Mouse (Mus musculus) lung, embryonic 16.5 days (tissue): ENCODE results near the gene Ntng2. TPM values are rescaled to one million over a fixed set of nuclear protein-coding genes. Genes with fewer than 3 reads are reported as not detected.
A peak's percentile ranks its signal among the peaks of the same experiment; 100 is the strongest.

Experiments
- ATAC-seq: fragments of 200-750 bp; cut with Nextera tagmentation; 2 replicates; pipeline ENCODE4 v1.8.0; 2017; ENCODE audit warnings: low read depth, mild to moderate bottlenecking, moderate library complexity
- H3K27ac ChIP-seq: fragments of 300-500 bp; sonication (generic); 2 replicates; pipeline ENCODE4 v1.5.1; 2014; ENCODE audit warnings: mild to moderate bottlenecking, control low read depth, low read length
- H3K27me3 ChIP-seq: fragments of 300-500 bp; sonication (generic); 2 replicates; pipeline ENCODE4 v1.6.1; 2014; ENCODE audit warnings: low read depth, low read length, mixed read lengths; ENCODE audit not compliant: control insufficient read depth, insufficient read depth
- H3K36me3 ChIP-seq: fragments of 300-500 bp; sonication (generic); 2 replicates; pipeline ENCODE4 v1.6.1; 2014; ENCODE audit warnings: low read length; ENCODE audit not compliant: control insufficient read depth, insufficient read depth
- H3K4me1 ChIP-seq: fragments of 300-500 bp; sonication (generic); replicated peaks from 2 replicates; pipeline ENCODE4 v1.6.1; 2014; ENCODE audit warnings: low read length, mixed read lengths; ENCODE audit not compliant: control insufficient read depth, insufficient read depth
- H3K4me2 ChIP-seq: fragments of 300-500 bp; sonication (generic); 2 replicates; pipeline ENCODE4 v1.6.1; 2014; ENCODE audit warnings: low read depth, low read length, control low read depth
- H3K4me3 ChIP-seq: fragments of 300-500 bp; sonication (generic); 2 replicates; pipeline ENCODE4 v1.5.1; 2014; ENCODE audit warnings: mild to moderate bottlenecking, low read length, control low read depth
- H3K9ac ChIP-seq: fragments of 300-500 bp; sonication (generic); 2 replicates; pipeline ENCODE4 v1.6.1; 2014; ENCODE audit warnings: low read length, control low read depth
- H3K9me3 ChIP-seq: fragments of 300-500 bp; sonication (generic); 2 replicates; pipeline ENCODE4 v1.6.1; 2016; ENCODE audit warnings: low read length; ENCODE audit not compliant: control insufficient read depth
- WGBS: fragments of 180-500 bp; shearing (Covaris S2); extraction: QIAGEN DNeasy Blood & Tissue Kit; methylation state at CpG from one replicate; pipeline ENCODE4 v1.1.7; 2014; 5-methylcytosine and 5-hydroxymethylcytosine counted together
- polyA plus RNA-seq: library from polyadenylated mRNA; unstranded; fragments of >200 nt; fragmentation: Nextera tagmentation; extraction: Ambion mirVana; gene quantifications from 2 replicates; pipeline ENCODE4 v1.2.1, GENCODE M21; 2015

Gene Ntng2
- polyA plus RNA-seq, 1 experiment from 2014 or later, result 0.46 TPM

GRCm38 (mm10) chr2:29198446-29198845, 54.4 kb downstream of the Ntng2 start:
- ATAC-seq, result no peak
- H3K27ac ChIP-seq, result no peak overlapping the region
- no peaks in the 10 kb centered on the region for H3K9me3 ChIP-seq
- WGBS, result 76% methylated on average over 5 of the region's 5 CpGs
- H3K4me1 ChIP-seq, result peaks cover 8% of the 10 kb centered on the region; the same call in 1 of the 2 replicates
- no peaks in the 10 kb centered on the region for H3K36me3 ChIP-seq
- peaks cover 17% of the 10 kb centered on the region for H3K27me3 ChIP-seq
- no peak overlapping the region for H3K4me3 ChIP-seq
- H3K4me2 ChIP-seq, result no peak overlapping the region
- H3K9ac ChIP-seq, result no peak overlapping the region

GRCm38 (mm10) chr2:29196844-29197243, 56.0 kb downstream of the Ntng2 start:
- H3K27me3 ChIP-seq, result peaks cover 17% of the 10 kb centered on the region
- H3K9ac ChIP-seq, result no peak overlapping the region
- no peak for ATAC-seq
- no peaks in the 10 kb centered on the region for H3K9me3 ChIP-seq
- H3K36me3 ChIP-seq, result no peaks in the 10 kb centered on the region
- no peak overlapping the region for H3K4me3 ChIP-seq
- H3K4me1 ChIP-seq, result peaks cover 8% of the 10 kb centered on the region; the same call in 1 of the 2 replicates
- H3K4me2 ChIP-seq, result no peak overlapping the region
- no peak overlapping the region for H3K27ac ChIP-seq
- 53% methylated on average over 12 of the region's 12 CpGs for WGBS

DNA sequence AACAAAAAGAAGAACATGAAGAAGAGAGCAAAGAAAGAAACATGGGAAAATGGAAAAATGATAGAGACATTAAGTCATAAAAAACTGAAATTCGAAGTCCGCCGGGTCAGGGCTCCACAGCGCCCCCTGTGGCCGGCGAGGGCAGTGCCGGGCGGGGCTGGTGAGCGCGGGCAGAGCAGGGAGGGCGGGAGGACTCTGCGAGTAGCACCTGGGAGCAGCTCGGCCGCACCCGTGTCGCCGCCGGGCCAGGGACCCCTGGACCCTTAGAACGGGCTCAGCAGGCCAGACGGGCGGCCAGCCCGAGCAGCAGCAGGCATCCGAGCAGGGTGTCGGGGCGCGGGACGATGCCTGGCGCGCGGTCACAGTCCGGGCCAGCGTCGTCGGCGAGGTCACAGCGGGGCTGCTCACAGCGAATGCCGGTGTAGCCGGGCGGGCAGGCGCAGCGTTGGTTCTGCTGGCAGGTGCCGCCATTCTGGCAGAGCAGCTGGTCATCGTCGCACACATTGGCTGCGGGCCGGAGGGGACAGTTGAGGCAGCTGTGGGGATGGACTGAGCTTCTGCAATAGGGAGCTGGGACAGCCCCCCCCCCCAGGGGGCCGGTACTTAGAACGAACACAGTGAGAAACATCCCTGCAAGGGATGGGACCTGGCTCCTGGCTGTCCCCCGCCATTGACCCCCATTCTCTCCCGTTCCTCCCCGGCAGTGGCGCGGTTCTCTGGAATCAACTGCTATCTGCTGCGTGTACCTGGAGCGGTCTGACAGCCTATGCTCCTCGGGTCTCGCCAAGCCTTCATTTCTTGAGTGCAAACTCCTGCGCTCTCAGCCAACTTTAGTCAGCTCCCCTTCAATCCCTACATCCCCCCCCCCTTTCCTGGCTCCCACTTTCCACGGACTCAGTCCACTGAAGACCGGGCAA, 58.0 kb downstream of the Ntng2 start:
- under 1% methylated on average over 52 of the region's 61 CpGs for WGBS
- peak; percentile 73 for ATAC-seq
- peak overlapping the region; percentile 47 for H3K4me3 ChIP-seq
- no peaks in the 10 kb centered on the region for H3K36me3 ChIP-seq
- H3K9ac ChIP-seq, result peak overlapping the region; percentile 57
- H3K27me3 ChIP-seq, result peaks cover 17% of the 10 kb centered on the region
- peaks cover 8% of the 10 kb centered on the region; the same call in 1 of the 2 replicates for H3K4me1 ChIP-seq
- peak overlapping the region; percentile 84 for H3K4me2 ChIP-seq
- no peaks in the 10 kb centered on the region for H3K9me3 ChIP-seq
- H3K27ac ChIP-seq, result no peak overlapping the region

DNA sequence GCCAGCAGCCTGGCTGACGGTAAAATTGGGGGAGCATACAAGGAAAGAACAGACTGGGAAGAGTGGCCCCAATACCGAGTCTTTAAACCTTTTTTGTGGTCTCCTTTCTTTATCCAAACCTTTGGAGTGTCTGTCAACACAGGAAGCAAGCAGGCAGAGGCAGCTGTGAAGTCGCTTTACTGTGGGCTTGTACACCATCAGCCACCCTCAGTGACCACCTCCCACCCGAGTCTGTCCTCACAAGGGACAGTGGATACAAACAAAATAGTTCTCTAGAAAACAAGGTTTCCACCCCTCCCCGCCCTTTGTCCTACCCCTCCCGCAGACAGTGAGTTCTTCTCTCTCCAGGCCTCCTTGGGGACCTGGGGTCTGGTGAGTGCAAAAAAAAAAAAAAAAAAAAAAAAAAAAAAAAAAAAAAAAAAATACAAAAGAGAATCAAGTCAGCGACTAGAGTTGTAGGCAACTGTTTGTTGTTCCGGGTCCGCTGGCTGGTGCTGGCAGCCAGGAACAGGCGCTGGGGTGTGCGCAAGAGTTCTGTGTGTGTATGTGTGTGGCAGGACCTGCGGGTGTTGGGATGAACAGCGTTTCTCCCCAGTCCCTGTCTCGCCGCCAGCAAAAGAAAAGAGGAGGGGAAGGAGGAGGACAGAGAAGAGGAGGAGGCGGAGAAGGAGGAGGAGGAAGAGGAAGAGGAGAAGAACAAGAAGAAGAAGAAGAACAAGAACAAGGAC, 58.8 kb downstream of the Ntng2 start:
- Histone ChIP-seq H3K27ac (no peak overlapping the region), H3K4me3 (peak overlapping the region; percentile 47), H3K9ac (peak overlapping the region; percentile 57), H3K9me3 (no peaks in the 10 kb centered on the region), H3K27me3 (peaks cover 17% of the 10 kb centered on the region), H3K36me3 (no peaks in the 10 kb centered on the region), H3K4me1 (peaks cover 8% of the 10 kb centered on the region; the same call in 1 of the 2 replicates), H3K4me2 (peak overlapping the region; percentile 84)
- peak; percentile 14; the same call in 1 of the 2 replicates for ATAC-seq
- 16% methylated on average over 16 of the region's 16 CpGs for WGBS

DNA sequence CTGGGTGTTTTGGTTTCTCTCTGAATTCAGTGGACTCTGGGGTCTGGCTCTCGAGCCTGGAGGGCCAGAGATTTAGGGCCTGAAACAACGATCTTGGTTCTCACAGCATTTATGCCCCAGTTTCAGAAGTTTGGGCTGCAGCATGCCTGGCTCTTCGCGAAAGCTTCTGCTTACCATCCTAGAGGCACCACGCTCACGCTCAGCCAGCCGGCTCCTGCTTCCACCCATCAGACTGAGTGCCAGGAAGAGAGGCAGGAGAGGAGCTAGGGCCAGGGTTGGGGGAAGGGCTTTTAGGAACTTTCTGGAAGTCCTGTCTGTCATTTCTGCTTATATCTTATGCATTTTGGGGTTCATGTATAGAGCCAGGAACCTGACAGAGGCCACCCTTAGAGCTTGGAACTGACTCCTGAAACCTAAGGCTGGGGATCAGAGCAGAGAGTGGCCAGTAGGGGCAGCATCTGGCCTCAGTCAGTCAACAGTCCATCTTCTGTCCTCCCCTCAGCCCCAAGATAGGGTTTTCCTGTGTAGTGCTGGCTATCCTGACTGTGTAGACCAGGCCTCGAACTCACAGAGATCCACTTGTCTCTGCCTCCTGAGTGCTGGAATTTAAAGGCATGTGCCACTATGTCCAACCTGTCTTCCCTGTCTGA, 60.1 kb downstream of the Ntng2 start:
- no peak for ATAC-seq
- Histone ChIP-seq H3K36me3 (no peaks in the 10 kb centered on the region), H3K27ac (no peak overlapping the region), H3K9me3 (no peaks in the 10 kb centered on the region), H3K9ac (no peak overlapping the region), H3K4me1 (peaks cover 8% of the 10 kb centered on the region; the same call in 1 of the 2 replicates), H3K4me2 (no peak overlapping the region), H3K27me3 (peaks cover 17% of the 10 kb centered on the region), H3K4me3 (no peak overlapping the region)
- 81% methylated on average over 8 of the region's 8 CpGs for WGBS

GRCm38 (mm10) chr2:29191216-29192215, 61.3 kb downstream of the Ntng2 start:
- Histone ChIP-seq H3K27me3 (peaks cover 16% of the 10 kb centered on the region), H3K9me3 (no peaks in the 10 kb centered on the region), H3K9ac (no peak overlapping the region), H3K4me1 (peaks cover 8% of the 10 kb centered on the region; the same call in 1 of the 2 replicates), H3K4me3 (no peak overlapping the region), H3K27ac (no peak overlapping the region), H3K4me2 (no peak overlapping the region), H3K36me3 (no peaks in the 10 kb centered on the region)
- no peak for ATAC-seq
- 60% methylated on average over 10 of the region's 10 CpGs for WGBS

GRCm38 (mm10) chr2:29190392-29190791, 62.4 kb downstream of the Ntng2 start:
- Histone ChIP-seq H3K36me3 (no peaks in the 10 kb centered on the region), H3K4me2 (no peak overlapping the region), H3K9ac (no peak overlapping the region), H3K27me3 (peaks cover 5% of the 10 kb centered on the region), H3K4me3 (no peak overlapping the region), H3K4me1 (peaks cover 8% of the 10 kb centered on the region; the same call in 1 of the 2 replicates), H3K27ac (no peak overlapping the region), H3K9me3 (no peaks in the 10 kb centered on the region)
- ATAC-seq, result no peak
- WGBS, result 81% methylated on average over 7 of the region's 7 CpGs

- ATAC-seq, result no peak
- Histone ChIP-seq H3K4me2 (no peak overlapping the region), H3K4me3 (no peak overlapping the region), H3K36me3 (no peaks in the 10 kb centered on the region), H3K9ac (no peak overlapping the region), H3K4me1 (no peaks in the 10 kb centered on the region), H3K9me3 (no peaks in the 10 kb centered on the region), H3K27ac (no peak overlapping the region), H3K27me3 (no peaks in the 10 kb centered on the region)
- 57% methylated on average over 6 of the region's 6 CpGs for WGBS
These were observed 66.6 kb downstream of the Ntng2 start for GRCm38 (mm10) chr2:29186209-29186608.
